Mouse (Mus musculus) liver, embryonic 11.5 days (tissue): ENCODE data around the gene Alox12. TPM values are rescaled to one million over a fixed set of nuclear protein-coding genes. Genes with fewer than 3 reads are reported as not detected.

Experiments used
- ATAC-seq: fragments of 200-750 bp; cut with Nextera tagmentation; replicated peaks from 2 replicates; pipeline ENCODE4 v1.8.0; 2017; ENCODE audit warnings: moderate number of reproducible peaks, mild to moderate bottlenecking, moderate TSS enrichment, moderate library complexity; ENCODE audit not compliant: low FRiP score
- DNase-seq: peaks from one replicate; pipeline ENCODE4 v3.0.0-alpha.2; 2017; ENCODE audit warnings: low spot score
- H3K27ac ChIP-seq: fragments of 300-500 bp; sonication (generic); 2 replicates; pipeline ENCODE4 v1.5.1; 2014; ENCODE audit warnings: mild to moderate bottlenecking, low read depth, low read length, control low read depth
- H3K27me3 ChIP-seq: fragments of 300-500 bp; sonication (generic); replicated peaks from 2 replicates; pipeline ENCODE4 v1.6.1; 2014; ENCODE audit warnings: low read length, mixed read lengths; ENCODE audit not compliant: control insufficient read depth, insufficient read depth
- H3K36me3 ChIP-seq: fragments of 300-500 bp; sonication (generic); 2 replicates; pipeline ENCODE4 v1.6.1; 2014; ENCODE audit warnings: mild to moderate bottlenecking, low read length, moderate library complexity, mixed read lengths; ENCODE audit not compliant: control insufficient read depth, insufficient read depth
- H3K4me1 ChIP-seq: fragments of 300-500 bp; sonication (generic); replicated peaks from 2 replicates; pipeline ENCODE4 v1.6.1; 2014; ENCODE audit warnings: low read length, mixed read lengths; ENCODE audit not compliant: control insufficient read depth, insufficient read depth
- H3K4me2 ChIP-seq: fragments of 300-500 bp; sonication (generic); 2 replicates; pipeline ENCODE4 v1.6.1; 2014; ENCODE audit warnings: mild to moderate bottlenecking, control low read depth, moderate library complexity
- H3K4me3 ChIP-seq: fragments of 300-500 bp; sonication (generic); 2 replicates; pipeline ENCODE4 v1.5.1; 2014; ENCODE audit warnings: low read depth, low read length, control low read depth
- H3K9ac ChIP-seq: fragments of 300-500 bp; sonication (generic); 2 replicates; pipeline ENCODE4 v1.6.1; 2014; ENCODE audit warnings: low read depth, low read length, control low read depth
- H3K9me3 ChIP-seq: fragments of 300-500 bp; sonication (generic); 2 replicates; pipeline ENCODE4 v1.6.1; 2016; ENCODE audit warnings: low read length, inconsistent platforms, mixed read lengths; ENCODE audit not compliant: control insufficient read depth
- WGBS: fragments of 180-500 bp; shearing (Covaris S2); extraction: QIAGEN DNeasy Blood & Tissue Kit; methylation state at CpG from one replicate; pipeline ENCODE4 v1.1.7; 2014; 5-methylcytosine and 5-hydroxymethylcytosine counted together
- polyA plus RNA-seq: library from polyadenylated mRNA; unstranded; fragments of >200 nt; fragmentation: Nextera tagmentation; extraction: Ambion mirVana; gene quantifications from 2 replicates; pipeline ENCODE4 v1.2.1, GENCODE M21; 2014

The Alox12 gene
- polyA plus RNA-seq: 21.5 and 22.5 TPM in 2 replicates

- 4% methylated on average over 25 of the region's 25 CpGs for WGBS
- H3K4me3 ChIP-seq: peak within 1 kb of the TSS; percentile 32
- 0 out of 2 replicates have a peak, but pooled peaks cover 2% of the 10 kb centered on the region for H3K4me1 ChIP-seq
- H3K9me3 ChIP-seq: no peaks in the 10 kb centered on the region
- H3K27ac ChIP-seq: no peak within 1 kb of the TSS
- no peak for DNase-seq
- H3K36me3 ChIP-seq: no peaks in the 10 kb centered on the region
- peak within 1 kb of the TSS; percentile 56 for H3K4me2 ChIP-seq
- 0 out of 2 replicates have a peak, but pooled peaks have one; percentile 36 for ATAC-seq
- 0 out of 2 replicates have a peak within 1 kb of the TSS, but pooled peaks have one; percentile 20 for H3K9ac ChIP-seq
- peaks cover 43% of the 10 kb centered on the region for H3K27me3 ChIP-seq
These were observed at the start of gene Alox12 for GRCm38 (mm10) chr11:70254931-70255531. TSS of gene Alox12 (minus strand) at chr11:70255353.

DNA sequence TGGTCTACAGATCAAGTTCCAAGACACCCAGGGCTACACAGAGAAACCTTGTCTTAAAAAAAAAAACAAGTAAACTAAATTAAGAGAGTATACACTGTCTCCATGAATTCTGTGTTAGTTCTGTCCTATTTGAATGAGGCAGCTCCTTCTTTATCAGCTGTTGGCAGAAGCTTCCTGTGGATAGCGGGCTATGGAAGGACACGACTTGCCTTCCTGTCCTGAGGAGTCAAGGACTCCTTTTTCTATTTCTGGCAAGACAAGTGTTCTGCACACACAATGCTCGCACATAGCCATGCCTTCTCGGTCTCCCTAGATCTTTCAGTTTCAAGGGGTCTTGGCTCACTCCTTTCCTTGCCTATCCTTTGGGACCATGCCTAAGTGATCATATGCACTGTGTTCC, 47.1 kb upstream of the Alox12 start:
- Histone ChIP-seq H3K9me3 (no peaks in the 10 kb centered on the region; the same call in 1 of the 2 replicates), H3K27me3 (no peaks in the 10 kb centered on the region), H3K4me1 (peaks cover 10% of the 10 kb centered on the region), H3K36me3 (no peaks in the 10 kb centered on the region), H3K27ac (no peak overlapping the region), H3K4me3 (no peak overlapping the region), H3K9ac (no peak overlapping the region), H3K4me2 (no peak overlapping the region)
- DNase-seq: no peak
- WGBS: 37% methylated on average over 4 of the region's 4 CpGs
- no peak for ATAC-seq

GRCm38 (mm10) chr11:70297836-70298454, 42.8 kb upstream of the Alox12 start:
- Histone ChIP-seq H3K27me3 (no peaks in the 10 kb centered on the region), H3K4me2 (peak overlapping the region; percentile 45), H3K4me3 (no peak overlapping the region), H3K36me3 (no peaks in the 10 kb centered on the region), H3K27ac (peak overlapping the region; percentile 53), H3K9ac (0 out of 2 replicates have a peak overlapping the region, but pooled peaks have one; percentile 5), H3K4me1 (peaks cover 10% of the 10 kb centered on the region), H3K9me3 (no peaks in the 10 kb centered on the region; the same call in 1 of the 2 replicates)
- no peak for DNase-seq
- 23% methylated on average over 12 of the region's 12 CpGs for WGBS
- ATAC-seq: peak; percentile 58

- Histone ChIP-seq H3K4me3 (no peak overlapping the region), H3K9ac (no peak overlapping the region), H3K9me3 (no peaks in the 10 kb centered on the region; the same call in 1 of the 2 replicates), H3K4me1 (peaks cover 10% of the 10 kb centered on the region), H3K27me3 (no peaks in the 10 kb centered on the region), H3K36me3 (no peaks in the 10 kb centered on the region), H3K4me2 (peak overlapping the region; percentile 45), H3K27ac (peak overlapping the region; percentile 53)
- DNase-seq (no peak), ATAC-seq (no peak)
- whole genome bisulfite sequencing: 39% methylated on average over 4 of the region's 4 CpGs
These were observed 42.3 kb upstream of the Alox12 start for GRCm38 (mm10) chr11:70297405-70297804.

DNA sequence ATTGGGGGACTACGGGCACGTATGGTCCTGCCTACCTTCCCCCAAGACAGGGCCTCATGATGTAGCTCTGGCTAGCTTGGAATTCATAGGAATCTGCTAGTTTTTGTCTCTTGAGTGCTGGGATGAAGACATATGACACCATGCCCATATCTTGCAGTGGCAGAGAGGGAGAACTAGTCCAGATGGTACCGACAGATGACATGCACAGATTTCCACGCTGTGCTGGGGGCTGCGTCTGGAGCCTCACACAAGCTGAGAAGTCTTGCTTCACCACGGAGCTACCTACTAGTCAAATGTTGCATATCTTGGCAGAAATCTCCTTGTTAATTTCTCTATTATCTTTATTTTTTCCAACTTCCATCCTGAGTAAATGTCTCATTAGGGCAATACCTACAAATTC, 38.7 kb upstream of the Alox12 start:
- ATAC-seq: no peak
- Histone ChIP-seq H3K4me1 (peaks cover 10% of the 10 kb centered on the region), H3K4me2 (no peak overlapping the region), H3K27me3 (no peaks in the 10 kb centered on the region), H3K27ac (no peak overlapping the region), H3K4me3 (no peak overlapping the region), H3K36me3 (no peaks in the 10 kb centered on the region), H3K9ac (no peak overlapping the region), H3K9me3 (no peaks in the 10 kb centered on the region; the same call in 1 of the 2 replicates)
- no peak for DNase-seq
- 81% methylated on average over 6 of the region's 6 CpGs for WGBS

GRCm38 (mm10) chr11:70291235-70291634, 36.1 kb upstream of the Alox12 start:
- H3K4me3 ChIP-seq: no peak overlapping the region
- 70% methylated on average over 6 of the region's 6 CpGs for WGBS
- H3K4me2 ChIP-seq: no peak overlapping the region
- H3K36me3 ChIP-seq: no peaks in the 10 kb centered on the region
- no peaks in the 10 kb centered on the region for H3K4me1 ChIP-seq
- DNase-seq (no peak), ATAC-seq (no peak)
- H3K27ac ChIP-seq: no peak overlapping the region
- no peak overlapping the region for H3K9ac ChIP-seq
- H3K27me3 ChIP-seq: no peaks in the 10 kb centered on the region
- H3K9me3 ChIP-seq: no peaks in the 10 kb centered on the region; the same call in 1 of the 2 replicates

GRCm38 (mm10) chr11:70289236-70289635, 34.1 kb upstream of the Alox12 start:
- no peak for ATAC-seq
- no peaks in the 10 kb centered on the region for H3K9me3 ChIP-seq
- WGBS: 47% methylated on average over 6 of the region's 6 CpGs

GRCm38 (mm10) chr11:70288102-70288501, 32.9 kb upstream of the Alox12 start:
- H3K36me3 ChIP-seq: no peaks in the 10 kb centered on the region
- H3K4me3 ChIP-seq: no peak overlapping the region
- DNase-seq: no peak
- H3K27me3 ChIP-seq: no peaks in the 10 kb centered on the region
- no peak overlapping the region for H3K27ac ChIP-seq
- H3K4me1 ChIP-seq: no peaks in the 10 kb centered on the region
- H3K9me3 ChIP-seq: no peaks in the 10 kb centered on the region
- H3K4me2 ChIP-seq: no peak overlapping the region
- WGBS: 87% methylated on average over 10 of the region's 10 CpGs
- ATAC-seq: no peak
- H3K9ac ChIP-seq: no peak overlapping the region

More at GRCm38 (mm10) chr11:70289236-70289635, 34.1 kb upstream of the Alox12 start:
- H3K4me2 ChIP-seq: no peak overlapping the region
- no peak overlapping the region for H3K9ac ChIP-seq
- H3K36me3 ChIP-seq: no peaks in the 10 kb centered on the region
- H3K4me3 ChIP-seq: no peak overlapping the region
- H3K27me3 ChIP-seq: no peaks in the 10 kb centered on the region
- no peak overlapping the region for H3K27ac ChIP-seq
- H3K4me1 ChIP-seq: no peaks in the 10 kb centered on the region
- no peak for DNase-seq
